Mouse (Mus musculus) kidney, embryonic 16.5 days (tissue): ENCODE results near the gene Scfd2. TPM values are rescaled to one million over a fixed set of nuclear protein-coding genes. Genes with fewer than 3 reads are reported as not detected.
A peak's percentile ranks its signal among the peaks of the same experiment; 100 is the strongest.

Source experiments
- ATAC-seq: fragments of 200-750 bp; cut with Nextera tagmentation; 2 replicates; pipeline ENCODE4 v1.8.0; 2017; ENCODE audit warnings: moderate TSS enrichment; ENCODE audit not compliant: low FRiP score, low TSS enrichment
- H3K27ac ChIP-seq: fragments of 300-500 bp; sonication (generic); 2 replicates; pipeline ENCODE4 v1.5.1; 2014; ENCODE audit warnings: low read length
- H3K27me3 ChIP-seq: fragments of 300-500 bp; sonication (generic); 2 replicates; pipeline ENCODE4 v1.6.1; 2014; ENCODE audit warnings: low read length, control low read depth, mixed read lengths; ENCODE audit not compliant: insufficient read depth
- H3K36me3 ChIP-seq: fragments of 300-500 bp; sonication (generic); 2 replicates; pipeline ENCODE4 v1.6.1; 2014; ENCODE audit warnings: low read length, control low read depth, mixed read lengths; ENCODE audit not compliant: insufficient read depth
- H3K4me1 ChIP-seq: fragments of 300-500 bp; sonication (generic); 2 replicates; pipeline ENCODE4 v1.6.1; 2014; ENCODE audit warnings: low read length, control low read depth, mixed read lengths; ENCODE audit not compliant: insufficient read depth
- H3K4me2 ChIP-seq: fragments of 300-500 bp; sonication (generic); replicated peaks from 2 replicates; pipeline ENCODE4 v1.6.1; 2014; ENCODE audit warnings: low read depth, low read length
- H3K4me3 ChIP-seq: fragments of 300-500 bp; sonication (generic); 2 replicates; pipeline ENCODE4 v1.5.1; 2014; ENCODE audit warnings: mild to moderate bottlenecking, low read length
- H3K9ac ChIP-seq: fragments of 300-500 bp; sonication (generic); replicated peaks from 2 replicates; pipeline ENCODE4 v1.6.1; 2014; ENCODE audit warnings: low read length
- H3K9me3 ChIP-seq: fragments of 300-500 bp; sonication (generic); 2 replicates; pipeline ENCODE4 v1.6.1; 2016; ENCODE audit warnings: low read length, control low read depth
- WGBS: fragments of 180-500 bp; shearing (Covaris S2); extraction: QIAGEN DNeasy Blood & Tissue Kit; methylation state at CpG from one replicate; pipeline ENCODE4 v1.1.7; 2014; 5-methylcytosine and 5-hydroxymethylcytosine counted together
- polyA plus RNA-seq: library from polyadenylated mRNA; unstranded; fragments of >200 nt; fragmentation: Nextera tagmentation; extraction: Ambion mirVana; gene quantifications from 2 replicates; pipeline ENCODE4 v1.2.1, GENCODE M21; 2015

Scfd2 gene
- polyA plus RNA-seq, 1 experiment from 2014 or later: 17.9 TPM

- H3K4me2 ChIP-seq: no peak overlapping the region
- no peak for ATAC-seq
- no peak overlapping the region for H3K4me3 ChIP-seq
- 82% methylated on average over 13 of the region's 13 CpGs for WGBS
- H3K27me3 ChIP-seq: no peaks in the 10 kb centered on the region
- H3K36me3 ChIP-seq: peaks cover 27% of the 10 kb centered on the region
- H3K27ac ChIP-seq: no peak overlapping the region
- no peaks in the 10 kb centered on the region for H3K9me3 ChIP-seq
- H3K4me1 ChIP-seq: peaks cover 35% of the 10 kb centered on the region
- H3K9ac ChIP-seq: no peak overlapping the region
These were observed 331.8 kb downstream of the Scfd2 start for GRCm38 (mm10) chr5:74199793-74200192.

- Histone ChIP-seq H3K4me1 (peaks cover 48% of the 10 kb centered on the region), H3K4me2 (peak overlapping the region; percentile 98), H3K9ac (0 out of 2 replicates have a peak overlapping the region, but pooled peaks have one; percentile 5), H3K36me3 (peaks cover 27% of the 10 kb centered on the region), H3K27ac (peak overlapping the region; percentile 37; the same call in 1 of the 2 replicates), H3K9me3 (no peaks in the 10 kb centered on the region), H3K27me3 (no peaks in the 10 kb centered on the region), H3K4me3 (peak overlapping the region; percentile 68)
- WGBS: 79% methylated on average over 11 of the region's 11 CpGs
- no peak for ATAC-seq
These were observed 333.1 kb downstream of the Scfd2 start for GRCm38 (mm10) chr5:74198446-74198845.

DNA sequence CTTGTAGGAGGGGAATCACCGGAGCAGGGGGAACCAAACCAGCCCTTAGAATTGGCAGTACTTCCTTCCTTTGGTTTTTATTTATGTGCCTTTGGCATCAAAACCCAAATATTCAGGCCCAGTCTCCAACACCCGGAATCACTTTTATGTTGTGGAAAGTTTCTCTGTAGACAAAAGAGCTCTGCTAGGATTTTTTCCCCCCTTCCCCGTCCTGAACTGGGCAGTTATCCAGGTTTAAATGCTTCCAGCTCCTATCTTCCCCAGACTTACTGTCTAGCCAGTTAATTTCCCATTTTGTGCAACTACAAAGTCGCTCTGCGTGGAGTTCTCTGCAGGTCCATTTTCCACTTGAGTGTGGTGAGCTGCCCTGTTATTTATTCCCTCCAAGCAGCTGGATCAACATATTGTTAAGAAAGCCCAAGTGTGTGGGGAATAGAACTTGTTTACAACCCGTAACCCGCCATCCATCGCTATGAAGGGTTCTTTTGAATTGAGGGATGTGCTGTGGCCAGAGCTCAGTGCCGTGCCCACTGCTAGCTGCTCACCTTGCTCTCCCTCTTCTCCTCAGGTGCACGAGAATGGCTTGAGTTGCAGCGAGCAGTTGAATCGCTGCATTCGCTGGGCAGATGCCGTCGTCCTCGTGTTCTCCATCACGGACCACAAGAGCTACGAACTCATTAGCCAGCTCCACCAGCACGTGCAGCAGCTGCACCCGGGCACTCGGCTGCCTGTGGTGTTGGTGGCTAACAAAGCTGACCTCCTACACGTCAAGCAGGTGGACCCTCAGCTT, 333.8 kb downstream of the Scfd2 start:
- peaks cover 50% of the 10 kb centered on the region for H3K4me1 ChIP-seq
- WGBS: 64% methylated on average over 22 of the region's 22 CpGs

GRCm38 (mm10) chr5:74196307-74196618, 335.3 kb downstream of the Scfd2 start:
- H3K9ac ChIP-seq: peak overlapping the region; percentile 89
- peaks cover 27% of the 10 kb centered on the region for H3K36me3 ChIP-seq
- peak overlapping the region; percentile 65; the same call in 1 of the 2 replicates for H3K27ac ChIP-seq
- no peak for ATAC-seq
- peak overlapping the region; percentile 68 for H3K4me3 ChIP-seq
- H3K4me1 ChIP-seq: peaks cover 46% of the 10 kb centered on the region
- no peaks in the 10 kb centered on the region for H3K9me3 ChIP-seq
- H3K27me3 ChIP-seq: no peaks in the 10 kb centered on the region
- WGBS: 1% methylated on average over 4 of the region's 4 CpGs
- peak overlapping the region; percentile 98 for H3K4me2 ChIP-seq

More for the DNA sequence above, 333.8 kb downstream of the Scfd2 start:
- Histone ChIP-seq H3K4me3 (peak overlapping the region; percentile 68), H3K4me2 (peak overlapping the region; percentile 98), H3K9me3 (no peaks in the 10 kb centered on the region), H3K9ac (peak overlapping the region; percentile 89), H3K27me3 (no peaks in the 10 kb centered on the region), H3K27ac (peak overlapping the region; percentile 37), H3K36me3 (peaks cover 27% of the 10 kb centered on the region)
- ATAC-seq: no peak

- peak overlapping the region; percentile 89 for H3K9ac ChIP-seq
- peaks cover 27% of the 10 kb centered on the region for H3K36me3 ChIP-seq
- peak overlapping the region; percentile 63 for H3K27ac ChIP-seq
- H3K27me3 ChIP-seq: no peaks in the 10 kb centered on the region
- peaks cover 45% of the 10 kb centered on the region for H3K4me1 ChIP-seq
- ATAC-seq: peak; percentile 20
- H3K4me2 ChIP-seq: peak overlapping the region; percentile 98
- 1% methylated on average over 27 of the region's 27 CpGs for whole genome bisulfite sequencing
- peak overlapping the region; percentile 68 for H3K4me3 ChIP-seq
- H3K9me3 ChIP-seq: no peaks in the 10 kb centered on the region
These were observed 335.8 kb downstream of the Scfd2 start for GRCm38 (mm10) chr5:74195614-74196306.

DNA sequence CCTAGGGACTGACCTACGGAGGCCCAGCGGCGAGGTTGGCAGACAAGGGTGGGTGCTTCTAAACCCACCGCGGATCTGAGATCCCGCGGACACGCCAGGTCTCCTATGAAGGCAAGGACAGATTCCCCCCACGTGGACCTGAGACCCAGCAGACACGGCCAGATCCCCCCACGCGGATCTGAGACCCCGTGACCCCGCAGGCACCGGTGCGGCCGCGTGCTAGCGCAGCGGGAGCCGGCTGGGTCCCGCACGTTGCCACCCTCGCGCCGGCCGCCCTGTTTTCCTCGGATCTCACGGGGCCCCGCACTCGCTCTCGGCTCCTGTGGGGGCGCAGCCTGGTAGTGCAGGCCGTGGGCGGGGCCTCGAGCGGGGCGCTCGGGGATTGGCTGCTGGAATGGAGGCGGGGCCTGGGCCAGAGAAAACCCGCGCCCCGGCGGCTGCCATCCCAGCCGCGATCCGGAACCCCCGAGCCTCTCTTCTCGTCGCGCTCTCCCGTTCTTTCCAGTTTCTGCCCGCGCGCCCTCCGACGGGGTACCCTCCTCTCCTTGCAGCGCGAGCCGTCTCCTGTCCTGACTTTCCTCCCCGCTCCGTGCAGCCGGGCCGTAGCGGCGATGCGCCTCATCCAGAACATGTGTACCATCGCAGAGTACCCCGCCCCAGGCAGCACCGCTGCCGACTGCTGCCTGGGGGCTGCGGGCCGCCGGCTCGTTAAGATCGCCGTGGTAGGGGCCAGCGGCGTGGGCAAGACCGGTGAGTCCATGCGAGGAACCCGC, 336.5 kb downstream of the Scfd2 start, which contains the start of gene Rasl11b:
Rasl11b (plus strand) TSS at position 446 of the 773 bp plus-strand sequence.
- Histone ChIP-seq H3K27ac (peak within 1 kb of the TSS; percentile 63), H3K36me3 (peaks cover 26% of the 10 kb centered on the region), H3K4me1 (peaks cover 42% of the 10 kb centered on the region), H3K9me3 (no peaks in the 10 kb centered on the region), H3K27me3 (no peaks in the 10 kb centered on the region), H3K4me3 (peak within 1 kb of the TSS; percentile 68), H3K4me2 (peak within 1 kb of the TSS; percentile 98), H3K9ac (peak within 1 kb of the TSS; percentile 89)
- peak; percentile 94 for ATAC-seq
- WGBS: under 1% methylated on average over 70 of the region's 82 CpGs

DNA sequence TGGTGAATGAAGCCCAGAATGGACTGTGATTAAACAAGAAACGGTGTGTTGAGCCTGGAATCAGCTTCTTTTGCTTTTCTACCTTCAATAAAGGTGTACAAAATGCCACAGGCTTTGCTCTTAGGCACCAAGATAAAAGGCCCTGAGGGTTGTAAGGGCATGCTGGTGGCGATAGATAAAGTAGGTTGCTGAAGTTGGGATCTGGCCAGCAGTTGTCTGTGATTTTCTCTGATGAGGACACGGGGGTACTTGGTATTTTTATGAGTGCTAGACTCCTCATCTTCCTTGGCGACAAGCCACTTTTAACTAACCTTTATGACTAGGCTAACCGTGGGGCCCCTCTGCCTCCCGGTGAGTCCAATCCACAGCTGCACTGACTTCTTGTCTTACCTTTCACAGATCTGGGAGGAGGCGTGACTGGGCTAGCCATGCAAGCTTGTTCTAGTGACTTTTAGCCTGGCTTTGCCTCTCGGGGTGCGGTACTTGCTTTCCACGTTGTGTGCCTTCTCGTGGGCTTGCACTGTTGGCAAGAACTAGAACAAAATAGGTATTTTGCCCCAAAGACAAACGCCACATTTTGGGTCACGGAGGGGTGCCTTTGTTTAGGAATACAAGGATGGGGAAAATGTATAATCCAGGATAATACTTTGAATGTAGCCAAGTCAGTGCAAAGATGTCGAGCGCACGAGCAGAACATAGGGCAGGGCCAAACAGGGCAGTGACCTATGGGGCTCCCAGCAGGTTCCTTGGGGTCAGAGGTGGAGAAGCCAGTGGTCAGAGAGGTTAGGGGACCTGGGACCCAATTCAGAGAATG, 337.3 kb downstream of the Scfd2 start:
- peak; percentile 20 for ATAC-seq

GRCm38 (mm10) chr5:74193626-74194025, 337.9 kb downstream of the Scfd2 start:
- no peaks in the 10 kb centered on the region for H3K27me3 ChIP-seq
- no peak overlapping the region for H3K4me3 ChIP-seq
- H3K9ac ChIP-seq: no peak overlapping the region
- peak overlapping the region; percentile 5; the same call in 1 of the 2 replicates for H3K27ac ChIP-seq
- no peak overlapping the region for H3K4me2 ChIP-seq
- no peak for ATAC-seq
- H3K4me1 ChIP-seq: peaks cover 42% of the 10 kb centered on the region
- H3K36me3 ChIP-seq: peaks cover 12% of the 10 kb centered on the region
- 22% methylated on average over 7 of the region's 7 CpGs for WGBS
- H3K9me3 ChIP-seq: no peaks in the 10 kb centered on the region

More for the DNA sequence above, 337.3 kb downstream of the Scfd2 start:
- WGBS: 19% methylated on average over 16 of the region's 16 CpGs
- Histone ChIP-seq H3K27me3 (no peaks in the 10 kb centered on the region), H3K9me3 (no peaks in the 10 kb centered on the region), H3K9ac (peak overlapping the region; percentile 83), H3K4me2 (peak overlapping the region; percentile 98), H3K4me1 (peaks cover 44% of the 10 kb centered on the region), H3K4me3 (peak overlapping the region; percentile 68), H3K36me3 (peaks cover 18% of the 10 kb centered on the region), H3K27ac (peak overlapping the region; percentile 5; the same call in 1 of the 2 replicates)

DNA sequence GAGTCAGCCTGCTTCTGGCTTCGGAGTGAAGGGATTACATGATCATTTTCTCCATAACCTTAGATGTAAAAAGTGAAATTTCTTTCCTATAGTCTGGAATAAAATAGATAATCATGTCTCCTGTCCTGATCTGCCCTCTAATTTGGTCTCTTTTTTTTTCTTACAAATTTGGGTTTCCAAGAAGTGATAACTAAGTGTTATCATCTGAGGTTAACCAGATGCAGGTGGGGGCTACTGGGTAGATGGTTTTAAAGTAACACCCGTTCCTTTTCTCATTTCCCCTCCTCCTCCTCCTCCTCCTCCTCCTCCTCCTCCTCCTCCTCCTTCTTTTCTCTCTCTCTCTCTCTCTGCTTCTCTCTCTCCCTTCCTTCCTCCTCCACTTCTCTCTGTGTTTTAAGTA, 338.6 kb downstream of the Scfd2 start:
- Histone ChIP-seq H3K36me3 (peaks cover 6% of the 10 kb centered on the region), H3K4me1 (peaks cover 36% of the 10 kb centered on the region), H3K9ac (no peak overlapping the region), H3K27me3 (no peaks in the 10 kb centered on the region), H3K4me2 (no peak overlapping the region), H3K9me3 (no peaks in the 10 kb centered on the region), H3K4me3 (no peak overlapping the region), H3K27ac (no peak overlapping the region)
- WGBS: 52% methylated on average over 2 of the region's 2 CpGs
- no peak for ATAC-seq
